Mouse (Mus musculus): ENCODE measurements around the gene Ms4a6c. TPM values are rescaled to one million over a fixed set of nuclear protein-coding genes. Genes with fewer than 3 reads are reported as not detected.
A peak's percentile ranks its signal among the peaks of the same experiment; 100 is the strongest.
"Not testable (repeated sequence)": the region's sequence is repeated elsewhere in the genome, so short reads cannot be mapped to it uniquely, and the experiment has no call there.

The Ms4a6c gene
- polyA plus RNA-seq, 1 experiment from 2014 or later = 4.2 TPM

DNA sequence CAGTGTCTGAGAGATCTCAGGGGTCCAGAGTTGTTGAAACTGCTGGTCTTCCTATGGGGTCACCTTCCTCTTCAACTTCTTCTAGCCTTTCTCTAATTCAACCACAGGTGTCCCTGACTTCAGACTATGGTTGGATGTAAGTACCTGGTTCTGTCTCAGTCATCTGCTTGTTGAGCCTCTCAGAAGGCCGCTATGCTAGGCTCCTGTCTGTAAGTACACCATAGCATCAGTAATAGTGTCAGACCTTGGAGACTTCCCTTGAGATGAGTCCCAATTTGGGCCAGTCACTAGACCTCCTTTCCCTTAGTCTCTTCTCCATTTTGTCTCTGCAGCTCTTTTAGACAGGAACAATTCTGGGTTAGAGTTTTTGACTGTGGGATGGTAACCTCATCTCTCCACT is 23.5 kb downstream of the Ms4a6c start:
- Histone ChIP-seq H3K27ac (ENCODE audit: low read length) (no peak overlapping the region), H3K27me3 (ENCODE audit: control insufficient read depth, insufficient read depth, low read length) (no peaks in the 10 kb centered on the region), H3K4me3 (ENCODE audit: low read length) (no peak overlapping the region), H3K9me3 (replicated peaks; ENCODE audit: control insufficient read depth, low read length) (no peaks in the 10 kb centered on the region), H3K36me3 (ENCODE audit: control insufficient read depth, insufficient read depth) (no peaks in the 10 kb centered on the region), H3K4me2 (ENCODE audit: low read depth, low read length) (no peak overlapping the region), H3K4me1 (ENCODE audit: control insufficient read depth, insufficient read depth, low read length) (no peaks in the 10 kb centered on the region), H3K9ac (ENCODE audit: low read length) (no peak overlapping the region)
- 70% methylated on average over 1 of the region's 1 CpGs for WGBS
- ATAC-seq (replicated peaks; ENCODE audit: extremely low read depth, insufficient read depth, low FRiP score) = no peak

DNA sequence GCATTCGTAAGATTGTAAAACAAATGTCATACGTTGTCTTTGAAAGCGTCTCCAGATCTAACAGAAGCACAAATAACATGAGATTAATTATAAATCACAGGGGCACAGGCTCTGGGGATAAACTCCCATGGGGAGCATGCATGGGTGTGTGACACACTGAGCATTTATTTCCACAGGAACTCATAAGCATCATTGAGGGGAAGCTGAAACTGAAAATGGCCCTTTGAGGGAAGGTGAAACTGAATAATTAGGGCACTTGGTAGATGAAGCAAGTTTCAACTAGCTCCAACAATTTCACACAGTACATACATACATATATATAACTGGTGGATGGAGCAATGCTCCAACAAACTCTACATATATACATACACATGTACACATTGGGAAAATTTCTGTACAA is 25.4 kb downstream of the Ms4a6c start:
- Histone ChIP-seq H3K9ac (ENCODE audit: low read length) (no peak overlapping the region), H3K9me3 (replicated peaks; ENCODE audit: control insufficient read depth, low read length) (no peaks in the 10 kb centered on the region), H3K36me3 (ENCODE audit: control insufficient read depth, insufficient read depth) (no peaks in the 10 kb centered on the region), H3K4me2 (ENCODE audit: low read depth, low read length) (no peak overlapping the region), H3K27ac (ENCODE audit: low read length) (no peak overlapping the region), H3K4me3 (ENCODE audit: low read length) (no peak overlapping the region), H3K4me1 (ENCODE audit: control insufficient read depth, insufficient read depth, low read length) (no peaks in the 10 kb centered on the region), H3K27me3 (ENCODE audit: control insufficient read depth, insufficient read depth, low read length) (no peaks in the 10 kb centered on the region)
- 72% methylated on average over 3 of the region's 3 CpGs for WGBS
- no peak for ATAC-seq (replicated peaks; ENCODE audit: extremely low read depth, insufficient read depth, low FRiP score)

DNA sequence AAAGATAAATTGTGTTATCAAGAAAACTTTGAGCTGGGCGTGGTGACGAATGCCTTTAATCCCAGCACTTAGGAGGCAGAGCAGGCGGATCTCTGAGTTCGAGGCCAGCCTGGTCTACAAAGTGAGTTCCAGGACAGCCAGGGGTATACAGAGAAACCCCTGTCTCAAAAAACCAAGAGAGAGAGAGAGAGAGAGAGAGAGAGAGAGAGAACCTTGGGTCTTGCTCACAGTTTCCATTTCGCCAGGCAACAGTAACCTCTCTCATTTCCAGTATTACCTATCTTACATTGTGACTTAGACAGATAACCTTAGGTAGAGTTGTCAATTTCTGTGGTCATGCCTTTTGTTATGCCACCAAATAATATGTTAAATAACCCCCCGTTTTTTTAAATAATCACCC is 27.2 kb downstream of the Ms4a6c start:
- H3K9ac ChIP-seq (ENCODE audit: low read length) = no peak overlapping the region
- no peak overlapping the region for H3K4me3 ChIP-seq (ENCODE audit: low read length)
- no peak overlapping the region for H3K27ac ChIP-seq (ENCODE audit: low read length)
- no peak overlapping the region for H3K4me2 ChIP-seq (ENCODE audit: low read depth, low read length)
- H3K9me3 ChIP-seq (replicated peaks; ENCODE audit: control insufficient read depth, low read length) = no peaks in the 10 kb centered on the region
- no peaks in the 10 kb centered on the region for H3K27me3 ChIP-seq (ENCODE audit: control insufficient read depth, insufficient read depth, low read length)
- no peaks in the 10 kb centered on the region for H3K36me3 ChIP-seq (ENCODE audit: control insufficient read depth, insufficient read depth)
- 67% methylated on average over 6 of the region's 6 CpGs for WGBS
- no peak for ATAC-seq (replicated peaks; ENCODE audit: extremely low read depth, insufficient read depth, low FRiP score)
- H3K4me1 ChIP-seq (ENCODE audit: control insufficient read depth, insufficient read depth, low read length) = no peaks in the 10 kb centered on the region

- H3K36me3 ChIP-seq (ENCODE audit: control insufficient read depth, insufficient read depth); H3K9me3 ChIP-seq (replicated peaks; ENCODE audit: control insufficient read depth, low read length); H3K9ac ChIP-seq (ENCODE audit: low read length); H3K4me1 ChIP-seq (ENCODE audit: control insufficient read depth, insufficient read depth, low read length); H3K27me3 ChIP-seq (ENCODE audit: control insufficient read depth, insufficient read depth, low read length); H3K4me3 ChIP-seq (ENCODE audit: low read length); H3K27ac ChIP-seq (ENCODE audit: low read length); H3K4me2 ChIP-seq (ENCODE audit: low read depth, low read length); ATAC-seq (replicated peaks; ENCODE audit: extremely low read depth, insufficient read depth, low FRiP score): not testable (repeated sequence)
- WGBS = 71% methylated on average over 1 of the region's 1 CpGs
Measured at GRCm38 (mm10) chr19:11497300-11497699, 28.1 kb downstream of the Ms4a6c start.

DNA sequence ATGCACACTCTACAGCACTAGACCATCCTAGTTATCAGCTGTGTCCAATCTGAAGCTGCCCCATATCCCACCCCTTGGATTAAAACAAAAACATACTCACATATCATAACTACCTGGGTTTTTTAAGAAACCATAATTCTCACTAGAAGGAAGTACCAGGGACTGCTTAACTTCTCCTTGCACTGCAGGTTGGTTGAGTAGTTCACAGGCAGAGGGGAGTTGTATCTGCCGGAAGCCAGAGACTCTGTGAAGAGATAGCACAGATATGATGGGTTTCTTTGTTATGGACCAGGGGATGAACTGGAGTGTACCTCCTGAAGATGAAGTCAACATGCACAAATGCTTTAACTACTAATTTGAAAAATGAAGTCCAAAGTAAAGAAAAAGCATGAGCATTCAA is 31.6 kb downstream of the Ms4a6c start:
- Histone ChIP-seq H3K9me3 (replicated peaks; ENCODE audit: control insufficient read depth, low read length) (no peaks in the 10 kb centered on the region), H3K27ac (ENCODE audit: low read length) (no peak overlapping the region), H3K4me1 (ENCODE audit: control insufficient read depth, insufficient read depth, low read length) (no peaks in the 10 kb centered on the region), H3K27me3 (ENCODE audit: control insufficient read depth, insufficient read depth, low read length) (no peaks in the 10 kb centered on the region), H3K9ac (ENCODE audit: low read length) (no peak overlapping the region), H3K4me3 (ENCODE audit: low read length) (no peak overlapping the region), H3K4me2 (ENCODE audit: low read depth, low read length) (no peak overlapping the region), H3K36me3 (ENCODE audit: control insufficient read depth, insufficient read depth) (no peaks in the 10 kb centered on the region)
- no peak for ATAC-seq (replicated peaks; ENCODE audit: extremely low read depth, insufficient read depth, low FRiP score)
- WGBS = 76% methylated on average over 1 of the region's 1 CpGs

DNA sequence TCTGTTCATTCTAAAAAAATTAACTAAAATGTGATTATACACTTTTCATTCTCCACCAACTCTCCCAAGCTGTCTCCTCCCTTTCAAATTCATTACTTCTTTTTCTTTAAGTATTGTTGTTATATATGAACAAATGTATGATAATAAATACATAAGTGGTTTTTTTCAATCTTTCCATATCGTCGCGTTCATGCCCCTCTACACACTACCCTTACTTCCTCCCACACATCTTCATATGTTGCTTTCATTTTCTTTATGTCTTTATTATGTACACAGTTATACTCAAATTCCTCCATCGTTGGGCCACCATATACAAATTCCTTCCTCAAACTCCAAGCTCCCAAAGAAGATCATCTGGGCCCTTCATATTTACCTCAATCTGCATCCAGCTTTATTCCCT is 32.2 kb downstream of the Ms4a6c start:
- H3K27me3 ChIP-seq (ENCODE audit: control insufficient read depth, insufficient read depth, low read length) = no peaks in the 10 kb centered on the region
- no peaks in the 10 kb centered on the region for H3K36me3 ChIP-seq (ENCODE audit: control insufficient read depth, insufficient read depth)
- H3K4me2 ChIP-seq (ENCODE audit: low read depth, low read length) = no peak overlapping the region
- ATAC-seq (replicated peaks; ENCODE audit: extremely low read depth, insufficient read depth, low FRiP score) = no peak
- H3K27ac ChIP-seq (ENCODE audit: low read length) = no peak overlapping the region
- no peak overlapping the region for H3K9ac ChIP-seq (ENCODE audit: low read length)
- no peaks in the 10 kb centered on the region for H3K9me3 ChIP-seq (replicated peaks; ENCODE audit: control insufficient read depth, low read length)
- no peak overlapping the region for H3K4me3 ChIP-seq (ENCODE audit: low read length)
- 79% methylated on average over 4 of the region's 4 CpGs for WGBS
- H3K4me1 ChIP-seq (ENCODE audit: control insufficient read depth, insufficient read depth, low read length) = no peaks in the 10 kb centered on the region

GRCm38 (mm10) chr19:11504857-11505256 is 35.7 kb downstream of the Ms4a6c start:
- no peaks in the 10 kb centered on the region for H3K9me3 ChIP-seq (replicated peaks; ENCODE audit: control insufficient read depth, low read length)
- no peaks in the 10 kb centered on the region for H3K36me3 ChIP-seq (ENCODE audit: control insufficient read depth, insufficient read depth)
- no peak overlapping the region for H3K27ac ChIP-seq (ENCODE audit: low read length)
- H3K4me2 ChIP-seq (ENCODE audit: low read depth, low read length) = no peak overlapping the region
- no peaks in the 10 kb centered on the region for H3K27me3 ChIP-seq (ENCODE audit: control insufficient read depth, insufficient read depth, low read length)
- 77% methylated on average over 1 of the region's 1 CpGs for WGBS
- ATAC-seq (replicated peaks; ENCODE audit: extremely low read depth, insufficient read depth, low FRiP score) = no peak
- H3K4me3 ChIP-seq (ENCODE audit: low read length) = no peak overlapping the region
- H3K9ac ChIP-seq (ENCODE audit: low read length) = no peak overlapping the region
- H3K4me1 ChIP-seq (ENCODE audit: control insufficient read depth, insufficient read depth, low read length) = no peaks in the 10 kb centered on the region

DNA sequence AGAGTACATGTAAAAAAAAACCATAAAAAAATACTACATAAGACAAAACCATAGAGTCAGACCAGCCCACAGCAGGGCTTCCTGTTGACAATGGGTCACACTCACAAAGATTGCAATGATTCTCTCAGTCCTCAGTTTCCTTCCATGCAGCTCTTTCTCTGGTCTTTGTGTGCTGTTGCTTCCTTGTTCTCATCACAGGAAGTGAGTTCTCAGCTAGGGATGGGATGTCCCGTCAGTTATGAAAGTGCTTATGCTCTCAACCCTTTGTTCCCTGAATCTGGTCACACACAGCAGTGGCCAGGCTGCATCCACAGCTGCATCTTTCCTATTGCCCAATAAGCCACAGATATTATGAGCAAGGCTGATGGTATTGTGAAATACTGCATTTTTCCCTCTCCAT is 44.3 kb downstream of the Ms4a6c start:
- Histone ChIP-seq H3K4me1 (ENCODE audit: control insufficient read depth, insufficient read depth, low read length) (no peaks in the 10 kb centered on the region), H3K4me3 (ENCODE audit: low read length) (no peak overlapping the region), H3K4me2 (ENCODE audit: low read depth, low read length) (no peak overlapping the region), H3K27ac (ENCODE audit: low read length) (no peak overlapping the region), H3K9ac (ENCODE audit: low read length) (no peak overlapping the region), H3K9me3 (replicated peaks; ENCODE audit: control insufficient read depth, low read length) (no peaks in the 10 kb centered on the region), H3K27me3 (ENCODE audit: control insufficient read depth, insufficient read depth, low read length) (no peaks in the 10 kb centered on the region), H3K36me3 (ENCODE audit: control insufficient read depth, insufficient read depth) (no peaks in the 10 kb centered on the region)
- ATAC-seq (replicated peaks; ENCODE audit: extremely low read depth, insufficient read depth, low FRiP score) = no peak
- WGBS = 59% methylated on average over 1 of the region's 1 CpGs

GRCm38 (mm10) chr19:11516246-11516645 is 47.1 kb downstream of the Ms4a6c start, which contains the start of gene Ms4a6b:
Ms4a6b (plus strand) TSS chr19:11516512.
- H3K4me3 ChIP-seq (ENCODE audit: low read length) = no peak within 1 kb of the TSS
- H3K9me3 ChIP-seq (replicated peaks; ENCODE audit: control insufficient read depth, low read length) = no peaks in the 10 kb centered on the region
- ATAC-seq (replicated peaks; ENCODE audit: extremely low read depth, insufficient read depth, low FRiP score) = no peak
- no peak within 1 kb of the TSS for H3K9ac ChIP-seq (ENCODE audit: low read length)
- no peaks in the 10 kb centered on the region for H3K36me3 ChIP-seq (ENCODE audit: control insufficient read depth, insufficient read depth)
- no peak within 1 kb of the TSS for H3K4me2 ChIP-seq (ENCODE audit: low read depth, low read length)
- no peak within 1 kb of the TSS for H3K27ac ChIP-seq (ENCODE audit: low read length)
- no peaks in the 10 kb centered on the region for H3K27me3 ChIP-seq (ENCODE audit: control insufficient read depth, insufficient read depth, low read length)
- H3K4me1 ChIP-seq (ENCODE audit: control insufficient read depth, insufficient read depth, low read length) = no peaks in the 10 kb centered on the region

- H3K4me2 ChIP-seq (ENCODE audit: low read depth, low read length) = no peak overlapping the region
- ATAC-seq (replicated peaks; ENCODE audit: extremely low read depth, insufficient read depth, low FRiP score) = peak; percentile 63; the same call in 1 of the 2 replicates
- H3K9me3 ChIP-seq (replicated peaks; ENCODE audit: control insufficient read depth, low read length) = no peaks in the 10 kb centered on the region
- no peaks in the 10 kb centered on the region for H3K27me3 ChIP-seq (ENCODE audit: control insufficient read depth, insufficient read depth, low read length)
- no peaks in the 10 kb centered on the region for H3K4me1 ChIP-seq (ENCODE audit: control insufficient read depth, insufficient read depth, low read length)
- no peak overlapping the region for H3K9ac ChIP-seq (ENCODE audit: low read length)
- WGBS = 37% methylated on average over 4 of the region's 4 CpGs
- no peak overlapping the region for H3K4me3 ChIP-seq (ENCODE audit: low read length)
- H3K27ac ChIP-seq (ENCODE audit: low read length) = no peak overlapping the region
- no peaks in the 10 kb centered on the region for H3K36me3 ChIP-seq (ENCODE audit: control insufficient read depth, insufficient read depth)
Measured at GRCm38 (mm10) chr19:11516845-11517244, 47.7 kb downstream of the Ms4a6c start.
